Mouse (Mus musculus) erythroblast, embryonic 14.5 days (primary cell): ENCODE results near the gene Pla2g12a.

Experiments used
- GATA1 ChIP-seq: IDR thresholded peaks from 2 replicates; pipeline ENCODE4 v1.6.1; 2012; ENCODE audit warnings: low read length, inconsistent platforms, mixed read lengths
- TAL1 ChIP-seq: IDR thresholded peaks from 3 replicates; pipeline ENCODE4 v1.6.1; 2012; ENCODE audit warnings: low read length, inconsistent platforms, mixed read lengths

DNA sequence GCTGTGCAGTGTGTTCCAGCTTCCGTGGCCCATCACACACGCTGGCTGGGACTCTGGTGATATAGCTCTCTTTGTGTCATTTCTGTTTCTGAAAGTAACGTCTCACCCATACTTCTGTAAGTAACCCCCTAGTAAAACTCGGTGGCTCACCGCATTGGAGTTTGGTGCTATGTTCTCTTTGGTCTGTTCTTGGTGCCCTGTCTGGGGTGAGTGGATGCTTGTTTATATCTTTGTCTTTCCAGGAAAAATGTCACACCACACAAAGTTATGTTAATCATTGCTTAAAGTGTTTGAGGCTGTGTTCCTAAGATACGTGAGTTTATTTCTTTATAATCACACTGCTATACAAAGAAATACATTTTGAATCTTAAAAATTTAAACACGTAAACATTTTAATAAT, 31.6 kb upstream of the Pla2g12a start:
- TF ChIP-seq GATA1 (no peak), TAL1 (no peak)
